Mouse (Mus musculus): Measurements from ENCODE around the gene Ubxn1.
A peak's percentile ranks its signal among the peaks of the same experiment; 100 is the strongest.
"Not testable (repeated sequence)": the region's sequence is repeated elsewhere in the genome, so short reads cannot be mapped to it uniquely, and the experiment has no call there.

Gene Ubxn1

GRCm38 (mm10) chr19:8857689-8858088, 13.6 kb upstream of the Ubxn1 start:
- no peak for DNase-seq (ENCODE audit: low read depth, low spot score)

GRCm38 (mm10) chr19:8859018-8859417, 12.3 kb upstream of the Ubxn1 start:
- DNase-seq (ENCODE audit: low read depth, low spot score), result no peak

GRCm38 (mm10) chr19:8864265-8864664, 7.0 kb upstream of the Ubxn1 start:
- DNase-seq (ENCODE audit: low read depth, low spot score), result no peak

GRCm38 (mm10) chr19:8870381-8870780, 915 bp upstream of the Ubxn1 start:
- not testable (repeated sequence) for DNase-seq (ENCODE audit: low read depth, low spot score)

- no peak for DNase-seq (ENCODE audit: low read depth, low spot score)
Observed at GRCm38 (mm10) chr19:8870838-8871237, 458 bp upstream of the Ubxn1 start.

- no peak for DNase-seq (ENCODE audit: low read depth, low spot score)
Observed at GRCm38 (mm10) chr19:8872266-8872840, 1.1 kb downstream of the Ubxn1 start.

- DNase-seq (ENCODE audit: low read depth, low spot score), result no peak
Observed at GRCm38 (mm10) chr19:8875031-8875430, 3.7 kb downstream of the Ubxn1 start.

- peak; percentile 83 for DNase-seq (ENCODE audit: low read depth, low spot score)
Observed at GRCm38 (mm10) chr19:8880311-8881033, 9.2 kb downstream of the Ubxn1 start, which contains the start of gene Uqcc3. Uqcc3 (minus strand) TSS chr19:8880923.

- no peak for DNase-seq (ENCODE audit: low read depth, low spot score)
Observed at GRCm38 (mm10) chr19:8881034-8881392, 9.7 kb downstream of the Ubxn1 start.

- DNase-seq (ENCODE audit: low read depth, low spot score), result no peak
Observed at GRCm38 (mm10) chr19:8883616-8884015, 12.3 kb downstream of the Ubxn1 start, which contains the start of the genes Lbhd1 and Gm49403. Lbhd1 (plus strand) TSS chr19:8883732. Gm49403 (plus strand) TSS chr19:8883930.

- DNase-seq (ENCODE audit: low read depth, low spot score), result no peak
Observed at GRCm38 (mm10) chr19:8886916-8887584, 15.8 kb downstream of the Ubxn1 start.

GRCm38 (mm10) chr19:8887585-8888463, 16.5 kb downstream of the Ubxn1 start:
- DNase-seq (ENCODE audit: low read depth, low spot score), result no peak

- DNase-seq (ENCODE audit: low read depth, low spot score), result peak; percentile 92
Observed at GRCm38 (mm10) chr19:8888511-8889385, 17.5 kb downstream of the Ubxn1 start, which contains the start of the genes 1810009A15Rik and Gm49416. 1810009A15Rik (plus strand) TSS chr19:8888853. Gm49416 (plus strand) TSS chr19:8888926.

- peak; percentile 87 for DNase-seq (ENCODE audit: low read depth, low spot score)
Observed at GRCm38 (mm10) chr19:8892829-8893766, 21.8 kb downstream of the Ubxn1 start, which contains the start of gene Ints5. Ints5 (plus strand) TSS chr19:8893005.

GRCm38 (mm10) chr19:8895397-8895960, 24.2 kb downstream of the Ubxn1 start:
- DNase-seq (ENCODE audit: low read depth, low spot score), result no peak

GRCm38 (mm10) chr19:8896231-8896630, 24.9 kb downstream of the Ubxn1 start:
- not testable (repeated sequence) for DNase-seq (ENCODE audit: low read depth, low spot score)

GRCm38 (mm10) chr19:8897211-8897864, 26.0 kb downstream of the Ubxn1 start:
- not testable (repeated sequence) for DNase-seq (ENCODE audit: low read depth, low spot score)

GRCm38 (mm10) chr19:8897865-8898495, 26.7 kb downstream of the Ubxn1 start, which contains the start of gene Ganab:
Ganab (plus strand) TSS chr19:8898071.
- DNase-seq (ENCODE audit: low read depth, low spot score), result peak; percentile 92

Measured in telencephalon, adult 2 months (tissue).